ENCODE assay signal across 8 mouse cellular contexts in the genomic region with DNA sequence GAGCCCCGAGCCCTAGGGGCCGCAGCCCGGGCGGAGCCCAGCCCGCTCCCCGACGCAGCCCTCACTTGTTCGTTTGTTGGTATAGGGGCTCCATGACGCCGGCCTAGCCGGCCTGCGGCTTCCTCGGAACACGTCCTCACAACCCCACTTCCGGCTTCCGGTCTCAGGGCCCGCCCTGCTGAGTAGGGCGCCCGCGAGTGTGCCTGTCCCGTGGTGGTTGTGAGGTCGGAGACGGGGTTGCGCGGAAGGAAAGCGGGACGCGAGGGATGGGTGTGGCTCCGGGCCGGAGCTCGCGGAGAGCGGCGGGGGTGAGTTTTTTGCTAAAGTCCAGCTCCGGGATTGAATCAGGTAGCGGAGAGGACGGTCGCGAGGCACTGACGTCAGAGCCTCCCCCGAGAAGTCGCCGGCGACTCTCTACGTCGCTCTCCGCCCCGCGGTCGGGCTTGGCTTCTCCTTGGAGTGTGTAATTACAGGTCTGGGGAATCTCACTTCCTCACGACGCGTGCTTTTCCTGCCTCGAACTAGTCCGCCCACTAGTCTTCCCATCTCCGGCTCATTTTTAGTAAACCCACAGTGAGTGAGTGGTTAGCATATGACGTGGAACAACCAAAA. TPM values are rescaled to one million over a fixed set of nuclear protein-coding genes. Genes with fewer than 3 reads are reported as not detected.
DNase-seq lines count a peak whose midpoint lies in the region; ATAC-seq and TF ChIP-seq lines count a peak whose summit lies in the region.

A gene (minus strand): TSS at position 334 of the 612 bp plus-strand sequence.

- no peak; the same call in 1 of the 2 replicates for TF ChIP-seq CTCF in lung, postnatal 0 days (IDR thresholded peaks at IDR 0.05)

- peaks cover 5% of the 10 kb centered on the region for H3K36me3 ChIP-seq in hindbrain, embryonic 10.5 days
- H3K36me3 ChIP-seq in lung, postnatal 0 days (ENCODE audit: insufficient read depth, low read length), result no peaks in the 10 kb centered on the region

- peak within 1 kb of the TSS; percentile 68 for H3K4me2 ChIP-seq in lung, postnatal 0 days (replicated peaks; ENCODE audit: low read depth, low read length)

- ATAC-seq in frontal cortex, adult (ENCODE audit: low TSS enrichment), result peak; percentile 97
- ATAC-seq in lung, postnatal 0 days, result peak; percentile 97

- TF ChIP-seq EP300 in lung, postnatal 0 days (IDR thresholded peaks at IDR 0.05), result peak; percentile 79

- H3K9ac ChIP-seq in lung, postnatal 0 days (replicated peaks; ENCODE audit: low read depth), result peak within 1 kb of the TSS; percentile 92

- DNase-seq in MEL-GATA-1-ER (ENCODE audit: extremely low read depth, low read depth), result peak; percentile 71
- DNase-seq in cerebellum, adult 8-10 months, result peak; percentile 87
- DNase-seq in hindbrain, embryonic 10.5 days (ENCODE audit: low spot score), result peak; percentile 95
- DNase-seq in layer of hippocampus, adult 9-11 months, result peak; percentile 91
- DNase-seq in lung, postnatal 0 days (ENCODE audit: low spot score), result peak; percentile 95
- peak; percentile 79 for DNase-seq in ovary, postnatal 14 days (ENCODE audit: low spot score)
- peak; percentile 92 for DNase-seq in thymus, postnatal 14 days

- no peaks in the 10 kb centered on the region for H3K9me3 ChIP-seq in hindbrain, embryonic 10.5 days
- no peaks in the 10 kb centered on the region for H3K9me3 ChIP-seq in lung, postnatal 0 days (ENCODE audit: low read length)

- no peaks in the 10 kb centered on the region for H3K27me3 ChIP-seq in hindbrain, embryonic 10.5 days (ENCODE audit: insufficient read depth, poor library complexity, severe bottlenecking)
- H3K27me3 ChIP-seq in lung, postnatal 0 days (replicated peaks; ENCODE audit: insufficient read depth, low read length), result no peaks in the 10 kb centered on the region

- H3K4me1 ChIP-seq in hindbrain, embryonic 10.5 days (replicated peaks), result peaks cover 18% of the 10 kb centered on the region
- no peaks in the 10 kb centered on the region for H3K4me1 ChIP-seq in lung, postnatal 0 days (ENCODE audit: insufficient read depth, low read depth, low read length)

- H3K4me3 ChIP-seq in hindbrain, embryonic 10.5 days, result peak within 1 kb of the TSS; percentile 64
- H3K4me3 ChIP-seq in lung, postnatal 0 days (ENCODE audit: low read depth, low read length), result peak within 1 kb of the TSS; percentile 94

- H3K27ac ChIP-seq in hindbrain, embryonic 10.5 days, result peak within 1 kb of the TSS; percentile 99
- peak within 1 kb of the TSS; percentile 98 for H3K27ac ChIP-seq in lung, postnatal 0 days (ENCODE audit: low read length)

- WGBS in hindbrain, embryonic 10.5 days, result under 1% methylated on average over 57 of the region's 57 CpGs
- WGBS in lung, postnatal 0 days, result under 1% methylated on average over 55 of the region's 57 CpGs

RNA-seq across cellular contexts. Expression of the gene that starts here (rescaled TPM):
- polyA plus RNA-seq in hindbrain, embryonic 10.5 days (2016; fragmentation: Nextera tagmentation; extraction: Ambion mirVana), result 90.0 and 94.5 TPM in 2 replicates
- 78.5 and 87.6 TPM in 2 replicates for polyA plus RNA-seq in lung, postnatal 0 days (2015; fragmentation: Nextera tagmentation; extraction: Ambion mirVana)

Comparison
In these comparisons a context has a peak if more than half of its experiments do, and no peak if none do; other contexts are left out.
1. Peak in every context shown above with its lines: DNase-seq, ATAC-seq, H3K4me3 ChIP-seq and H3K27ac ChIP-seq.